Mouse (Mus musculus) lung, postnatal 0 days (tissue): ENCODE measurements around the gene Sap30bp. TPM values are rescaled to one million over a fixed set of nuclear protein-coding genes. Genes with fewer than 3 reads are reported as not detected.

Experiments used
- ATAC-seq: fragments of 200-750 bp; cut with Nextera tagmentation; 2 replicates; pipeline ENCODE4 v1.8.0; 2017; ENCODE audit warnings: moderate library complexity
- DNase-seq: peaks from one replicate; pipeline ENCODE4 v3.0.0-alpha.2; 2016; ENCODE audit warnings: low spot score
- H3K27ac ChIP-seq: fragments of 300-500 bp; sonication (generic); 2 replicates; pipeline ENCODE4 v1.5.1; 2014; ENCODE audit warnings: antibody characterized with exemption, mild to moderate bottlenecking, low read length, mixed read lengths
- H3K27me3 ChIP-seq: fragments of 300-500 bp; sonication (generic); replicated peaks from 2 replicates; pipeline ENCODE4 v1.6.1; 2014; ENCODE audit warnings: low read length, mixed read lengths; ENCODE audit not compliant: insufficient read depth
- H3K36me3 ChIP-seq: fragments of 300-500 bp; sonication (generic); 2 replicates; pipeline ENCODE4 v1.6.1; 2014; ENCODE audit warnings: low read length, mixed read lengths; ENCODE audit not compliant: insufficient read depth
- H3K4me1 ChIP-seq: fragments of 300-500 bp; sonication (generic); 2 replicates; pipeline ENCODE4 v1.6.1; 2014; ENCODE audit warnings: antibody characterized with exemption, low read depth, low read length, mixed read lengths; ENCODE audit not compliant: insufficient read depth
- H3K4me2 ChIP-seq: fragments of 300-500 bp; sonication (generic); replicated peaks from 2 replicates; pipeline ENCODE4 v1.6.1; 2014; ENCODE audit warnings: low read depth, mild to moderate bottlenecking, low read length, moderate library complexity, mixed read lengths
- H3K4me3 ChIP-seq: fragments of 300-500 bp; sonication (generic); 2 replicates; pipeline ENCODE4 v1.5.1; 2014; ENCODE audit warnings: low read depth, low read length
- H3K9ac ChIP-seq: fragments of 300-500 bp; sonication (generic); replicated peaks from 2 replicates; pipeline ENCODE4 v1.6.1; 2014; ENCODE audit warnings: low read depth, mild to moderate bottlenecking
- H3K9me3 ChIP-seq: fragments of 300-500 bp; sonication (generic); 2 replicates; pipeline ENCODE4 v1.6.1; 2016; ENCODE audit warnings: low read length, mixed read lengths
- CTCF ChIP-seq: IDR thresholded peaks from 2 replicates; pipeline ENCODE4 v1.5.1; 2016; ENCODE audit warnings: antibody characterized with exemption, mild to moderate bottlenecking
- EP300 ChIP-seq: IDR thresholded peaks from 2 replicates; pipeline ENCODE4 v1.6.1; 2016; ENCODE audit warnings: antibody characterized with exemption, mild to moderate bottlenecking, control low read depth
- WGBS: fragments of 180-500 bp; shearing (Covaris S2); extraction: QIAGEN DNeasy Blood & Tissue Kit; methylation state at CpG from one replicate; pipeline ENCODE4 v1.1.7; 2014; 5-methylcytosine and 5-hydroxymethylcytosine counted together
- polyA plus RNA-seq: library from polyadenylated mRNA; unstranded; fragments of >200 nt; fragmentation: Nextera tagmentation; extraction: Ambion mirVana; gene quantifications from 2 replicates; pipeline ENCODE4 v1.2.1, GENCODE M21; 2015

Gene Sap30bp
- polyA plus RNA-seq, 1 experiment from 2014 or later = 22.8 TPM

GRCm38 (mm10) chr11:116010948-116011347, 77.9 kb downstream of the Sap30bp start:
- DNase-seq = no peak
- TF ChIP-seq EP300 (no peak), CTCF (no peak)
- 81% methylated on average over 5 of the region's 5 CpGs for WGBS

GRCm38 (mm10) chr11:116011529-116012261, 78.6 kb downstream of the Sap30bp start:
- Histone ChIP-seq H3K36me3 (0 out of 2 replicates have a peak, but pooled peaks cover 9% of the 10 kb centered on the region), H3K27ac (peak overlapping the region; percentile 88), H3K4me2 (peak overlapping the region; percentile 93), H3K27me3 (no peaks in the 10 kb centered on the region), H3K9me3 (no peaks in the 10 kb centered on the region), H3K4me1 (0 out of 2 replicates have a peak, but pooled peaks cover 2% of the 10 kb centered on the region), H3K4me3 (peak overlapping the region; percentile 61), H3K9ac (peak overlapping the region; percentile 78)
- DNase-seq = peak; percentile 16
- WGBS = 22% methylated on average over 13 of the region's 14 CpGs
- TF ChIP-seq EP300 = no peak
- TF ChIP-seq CTCF = no peak
- ATAC-seq = no peak

More at GRCm38 (mm10) chr11:116010948-116011347, 77.9 kb downstream of the Sap30bp start:
- Histone ChIP-seq H3K36me3 (0 out of 2 replicates have a peak, but pooled peaks cover 9% of the 10 kb centered on the region), H3K27me3 (no peaks in the 10 kb centered on the region), H3K9ac (no peak overlapping the region), H3K4me1 (0 out of 2 replicates have a peak, but pooled peaks cover 2% of the 10 kb centered on the region), H3K4me3 (no peak overlapping the region), H3K9me3 (no peaks in the 10 kb centered on the region), H3K27ac (no peak overlapping the region), H3K4me2 (no peak overlapping the region)
- no peak for ATAC-seq

- TF ChIP-seq EP300 (no peak), CTCF (no peak)
- Histone ChIP-seq H3K27me3 (no peaks in the 10 kb centered on the region), H3K27ac (peak within 1 kb of the TSS; percentile 88), H3K36me3 (0 out of 2 replicates have a peak, but pooled peaks cover 9% of the 10 kb centered on the region), H3K4me2 (peak within 1 kb of the TSS; percentile 93), H3K4me1 (0 out of 2 replicates have a peak, but pooled peaks cover 2% of the 10 kb centered on the region), H3K4me3 (peak within 1 kb of the TSS; percentile 61), H3K9ac (peak within 1 kb of the TSS; percentile 78), H3K9me3 (no peaks in the 10 kb centered on the region)
- WGBS = under 1% methylated on average over 55 of the region's 55 CpGs
- ATAC-seq (peak; percentile 93), DNase-seq (peak; percentile 95)
These were observed 79.3 kb downstream of the Sap30bp start, which contains the start of gene Galk1 for GRCm38 (mm10) chr11:116012262-116012947. TSS of gene Galk1 (minus strand) at chr11:116012719.

- DNase-seq (peak; percentile 71), ATAC-seq (peak; percentile 28)
- TF ChIP-seq EP300 = no peak
- TF ChIP-seq CTCF = no peak
- no peak overlapping the region for H3K9ac ChIP-seq
- 42% methylated on average over 8 of the region's 8 CpGs for WGBS
- no peaks in the 10 kb centered on the region for H3K27me3 ChIP-seq
- H3K4me1 ChIP-seq = 0 out of 2 replicates have a peak, but pooled peaks cover 2% of the 10 kb centered on the region
- no peaks in the 10 kb centered on the region for H3K9me3 ChIP-seq
- no peaks in the 10 kb centered on the region for H3K36me3 ChIP-seq
- H3K4me3 ChIP-seq = no peak overlapping the region
- no peak overlapping the region for H3K4me2 ChIP-seq
- peak overlapping the region; percentile 6; the same call in 1 of the 2 replicates for H3K27ac ChIP-seq
These were observed 81.7 kb downstream of the Sap30bp start for GRCm38 (mm10) chr11:116014821-116015220.

Other genes with a start within 250 kb of the Sap30bp start
- 62.8 and 75.9 TPM in 2 replicates for gene Grb2, start 224.7 kb upstream of the Sap30bp start, polyA plus RNA-seq
- gene Tmem94, start 167.8 kb upstream of the Sap30bp start, polyA plus RNA-seq = 17.0 and 19.4 TPM in 2 replicates
- 17.5 and 17.9 TPM in 2 replicates for gene Caskin2, start 119.6 kb upstream of the Sap30bp start, polyA plus RNA-seq
- 18.2 and 19.9 TPM in 2 replicates for gene Tsen54, start 118.6 kb upstream of the Sap30bp start, polyA plus RNA-seq
- 66.0 and 70.1 TPM in 2 replicates for gene Llgl2, start 109.2 kb upstream of the Sap30bp start, polyA plus RNA-seq
- gene Myo15b, start 74.9 kb upstream of the Sap30bp start, polyA plus RNA-seq = 0.57 and 0.68 TPM in 2 replicates
- gene Smim5, start 33.3 kb upstream of the Sap30bp start, polyA plus RNA-seq = 25.8 and 27.6 TPM in 2 replicates
- 58.1 and 61.5 TPM in 2 replicates for gene Smim6, start 21.3 kb upstream of the Sap30bp start, polyA plus RNA-seq
- gene Recql5, start 195 bp downstream of the Sap30bp start, polyA plus RNA-seq = 9.2 and 9.9 TPM in 2 replicates
- gene Itgb4, start 41.4 kb downstream of the Sap30bp start, polyA plus RNA-seq = 3.8 and 4.2 TPM in 2 replicates
- 91.0 and 95.6 TPM in 2 replicates for gene Galk1, start 79.4 kb downstream of the Sap30bp start, polyA plus RNA-seq
- 1,667 and 1,708 TPM in 2 replicates for gene H3f3b, start 94.7 kb downstream of the Sap30bp start, polyA plus RNA-seq
- gene Unk, start 97.0 kb downstream of the Sap30bp start, polyA plus RNA-seq = 14.5 and 15.0 TPM in 2 replicates
- gene Unc13d, start 144.7 kb downstream of the Sap30bp start, polyA plus RNA-seq = 14.9 and 25.3 TPM in 2 replicates
- 84.8 and 108 TPM in 2 replicates for gene Wbp2, start 153.7 kb downstream of the Sap30bp start, polyA plus RNA-seq
- gene Trim47, start 193.9 kb downstream of the Sap30bp start, polyA plus RNA-seq = 26.3 and 28.8 TPM in 2 replicates
- 3.9 TPM in 2 replicates for gene Trim65, start 197.8 kb downstream of the Sap30bp start, polyA plus RNA-seq
- gene Mrpl38, start 205.6 kb downstream of the Sap30bp start, polyA plus RNA-seq = 44.1 and 45.9 TPM in 2 replicates
- 11.9 and 16.6 TPM in 2 replicates for gene Fbf1, start 234.9 kb downstream of the Sap30bp start, polyA plus RNA-seq